Mouse (Mus musculus) splenic B cell, adult 2 months (primary cell): ENCODE measurements around the gene Zbtb48.

ENCODE experiments used
- DNase-seq: peaks from one replicate; pipeline ENCODE4 v3.0.0-alpha.2; 2011; ENCODE audit warnings: low read depth, low spot score
- H3K27me3 ChIP-seq: 2 replicates; pipeline ENCODE4 v1.6.1; 2012; ENCODE audit warnings: mild to moderate bottlenecking, low read length, moderate library complexity, mixed read lengths; ENCODE audit not compliant: control insufficient read depth, poor library complexity, insufficient read depth, severe bottlenecking
- H3K36me3 ChIP-seq: 2 replicates; pipeline ENCODE4 v1.6.1; 2012; ENCODE audit warnings: mild to moderate bottlenecking, low read length, moderate library complexity, mixed read lengths; ENCODE audit not compliant: control insufficient read depth, poor library complexity, insufficient read depth, severe bottlenecking

Gene Zbtb48

DNA sequence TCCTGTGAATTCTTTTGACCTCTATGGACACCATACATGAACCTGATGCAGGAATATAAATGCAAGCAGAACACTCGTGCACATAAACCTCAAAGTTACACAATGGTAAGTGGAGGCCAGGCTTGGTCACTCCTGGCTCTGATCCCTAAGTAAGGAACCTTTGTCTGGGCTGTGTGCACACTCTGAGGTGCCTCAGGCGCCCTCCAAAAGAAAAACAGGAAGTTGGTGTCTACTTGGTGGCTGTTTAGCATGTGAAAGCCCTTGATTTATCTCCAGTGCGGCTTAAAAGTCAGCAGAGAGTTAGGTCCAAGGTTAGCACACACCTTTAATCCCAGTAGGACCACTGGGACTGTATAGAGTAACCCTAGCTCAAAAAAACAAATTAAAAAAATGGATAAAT lies 28.0 kb downstream of the Zbtb48 start:
- H3K27me3 ChIP-seq: no peaks in the 10 kb centered on the region; the same call in 1 of the 2 replicates
- DNase-seq: peak; percentile 29
- no peaks in the 10 kb centered on the region for H3K36me3 ChIP-seq

DNA sequence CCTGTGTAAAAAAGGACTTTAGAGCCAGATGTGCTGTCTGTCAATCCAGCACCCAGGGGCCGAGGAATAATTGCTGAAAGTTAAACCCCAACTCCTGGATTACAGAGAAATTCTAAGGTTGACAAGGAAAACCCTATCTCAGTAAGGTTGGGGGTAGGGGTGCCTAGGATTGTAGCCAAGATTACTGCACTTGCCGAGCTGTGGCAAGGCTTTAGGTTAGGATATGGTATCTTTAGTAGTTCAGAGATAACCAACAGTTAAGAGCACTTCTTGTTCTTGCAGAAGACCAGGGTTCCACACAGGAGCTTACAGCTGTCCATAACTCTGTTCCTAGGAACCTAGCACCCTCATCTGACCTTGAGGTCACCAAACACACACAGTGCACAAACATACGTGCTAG lies 29.8 kb downstream of the Zbtb48 start:
- DNase-seq: no peak
- Histone ChIP-seq H3K36me3 (no peaks in the 10 kb centered on the region), H3K27me3 (no peaks in the 10 kb centered on the region; the same call in 1 of the 2 replicates)

DNA sequence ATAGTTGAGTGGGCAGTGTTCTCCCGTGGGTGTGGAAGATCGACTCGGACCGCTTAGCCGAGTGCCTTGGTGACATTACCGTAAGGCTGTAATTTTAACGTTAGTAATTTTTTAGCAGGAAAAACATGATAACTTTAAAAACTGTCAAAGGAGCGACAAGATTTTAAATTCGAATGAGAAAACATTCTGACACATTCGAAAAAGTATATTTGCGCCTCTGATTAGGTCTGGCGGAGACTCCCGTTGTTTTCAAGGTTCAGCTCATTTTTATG lies 30.6 kb downstream of the Zbtb48 start:
- DNase-seq: no peak
- no peaks in the 10 kb centered on the region; the same call in 1 of the 2 replicates for H3K27me3 ChIP-seq

DNA sequence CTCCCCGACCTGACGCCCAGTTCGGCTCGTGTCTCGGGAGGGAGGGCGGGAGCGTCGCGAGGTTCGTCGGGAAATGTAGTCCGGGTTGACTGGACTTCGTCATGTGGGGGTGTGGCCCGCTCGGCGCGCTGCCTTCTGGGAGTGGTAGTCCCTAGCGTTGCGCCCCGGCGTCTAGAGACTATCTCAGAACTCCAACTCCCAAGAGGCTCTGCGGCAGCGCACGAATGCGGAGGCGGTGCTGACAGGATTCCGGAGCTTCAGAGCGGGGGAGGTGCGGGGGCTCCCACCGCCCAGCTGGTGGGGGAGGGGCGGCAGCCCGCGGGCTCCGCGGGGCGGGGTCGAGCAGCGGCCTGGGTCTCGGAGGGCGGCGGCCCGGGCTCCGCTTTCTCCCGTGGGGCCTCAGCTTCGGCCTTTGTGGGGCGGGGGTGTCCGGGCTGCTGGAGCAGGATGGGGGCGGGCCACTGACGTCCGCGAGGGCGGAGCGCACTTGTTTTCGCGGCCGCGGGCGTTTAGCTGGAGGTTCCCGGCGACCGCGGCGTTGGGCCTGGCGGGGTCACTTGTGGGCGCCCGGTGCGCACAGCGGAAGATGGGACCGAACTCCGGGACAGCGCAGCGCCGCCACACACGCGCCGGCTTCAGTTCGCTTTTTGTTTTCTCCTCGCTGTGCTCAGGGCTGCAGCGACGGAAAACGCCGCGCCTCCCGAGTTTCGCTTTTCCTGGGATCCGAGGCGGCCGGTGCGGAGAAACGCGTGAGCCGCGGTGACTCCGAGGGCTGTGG lies 31.1 kb downstream of the Zbtb48 start, which contains the start of gene Phf13:
TSS of gene Phf13 (minus strand) at position 86 of the 778 bp plus-strand sequence.
- peak; percentile 99 for DNase-seq
- Histone ChIP-seq H3K27me3 (no peaks in the 10 kb centered on the region; the same call in 1 of the 2 replicates), H3K36me3 (peaks cover 2% of the 10 kb centered on the region; the same call in 1 of the 2 replicates)

More for the DNA sequence above, 30.6 kb downstream of the Zbtb48 start:
- no peaks in the 10 kb centered on the region for H3K36me3 ChIP-seq

DNA sequence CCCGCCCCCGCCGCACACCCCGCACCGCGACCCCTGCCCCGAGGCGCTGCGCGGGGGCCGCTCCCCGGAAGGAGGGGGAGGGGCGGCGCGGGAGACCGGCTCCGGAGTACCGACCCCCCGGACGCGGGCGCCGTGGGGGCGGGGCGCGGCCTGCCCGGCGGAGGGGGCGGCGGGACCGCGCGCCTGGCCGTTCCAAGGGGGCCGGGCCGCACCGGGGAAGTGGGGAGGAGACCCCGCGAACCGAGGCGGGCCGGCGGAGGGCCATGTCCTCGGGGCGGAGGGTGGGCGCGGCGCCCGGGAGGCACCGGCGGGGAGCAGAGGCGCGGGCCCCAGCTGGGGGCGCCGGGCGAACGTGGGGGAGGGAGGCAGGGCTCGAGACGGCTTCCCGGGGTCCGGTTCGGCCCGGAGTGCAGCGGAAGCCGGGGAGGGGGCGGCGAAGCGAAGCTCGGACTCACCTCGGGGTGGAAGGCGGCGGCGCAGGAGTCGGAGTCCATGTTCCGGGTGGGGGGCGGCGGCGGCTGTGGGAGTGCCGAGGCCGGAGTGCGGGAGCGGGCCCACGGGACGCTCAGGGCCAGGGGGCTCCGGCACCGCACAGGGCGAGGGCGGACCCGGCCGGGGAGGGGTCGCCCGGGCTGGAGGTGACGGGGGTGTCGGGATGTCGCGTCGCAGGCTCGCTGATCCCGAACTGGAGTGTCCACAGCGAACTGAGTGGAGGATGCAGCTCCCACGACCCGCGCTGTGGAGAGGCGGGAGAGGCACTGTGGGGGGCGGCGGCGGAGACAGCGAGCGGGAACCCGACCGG lies 31.9 kb downstream of the Zbtb48 start:
- no peaks in the 10 kb centered on the region; the same call in 1 of the 2 replicates for H3K27me3 ChIP-seq
- peaks cover 3% of the 10 kb centered on the region; the same call in 1 of the 2 replicates for H3K36me3 ChIP-seq
- DNase-seq: peak; percentile 18

DNA sequence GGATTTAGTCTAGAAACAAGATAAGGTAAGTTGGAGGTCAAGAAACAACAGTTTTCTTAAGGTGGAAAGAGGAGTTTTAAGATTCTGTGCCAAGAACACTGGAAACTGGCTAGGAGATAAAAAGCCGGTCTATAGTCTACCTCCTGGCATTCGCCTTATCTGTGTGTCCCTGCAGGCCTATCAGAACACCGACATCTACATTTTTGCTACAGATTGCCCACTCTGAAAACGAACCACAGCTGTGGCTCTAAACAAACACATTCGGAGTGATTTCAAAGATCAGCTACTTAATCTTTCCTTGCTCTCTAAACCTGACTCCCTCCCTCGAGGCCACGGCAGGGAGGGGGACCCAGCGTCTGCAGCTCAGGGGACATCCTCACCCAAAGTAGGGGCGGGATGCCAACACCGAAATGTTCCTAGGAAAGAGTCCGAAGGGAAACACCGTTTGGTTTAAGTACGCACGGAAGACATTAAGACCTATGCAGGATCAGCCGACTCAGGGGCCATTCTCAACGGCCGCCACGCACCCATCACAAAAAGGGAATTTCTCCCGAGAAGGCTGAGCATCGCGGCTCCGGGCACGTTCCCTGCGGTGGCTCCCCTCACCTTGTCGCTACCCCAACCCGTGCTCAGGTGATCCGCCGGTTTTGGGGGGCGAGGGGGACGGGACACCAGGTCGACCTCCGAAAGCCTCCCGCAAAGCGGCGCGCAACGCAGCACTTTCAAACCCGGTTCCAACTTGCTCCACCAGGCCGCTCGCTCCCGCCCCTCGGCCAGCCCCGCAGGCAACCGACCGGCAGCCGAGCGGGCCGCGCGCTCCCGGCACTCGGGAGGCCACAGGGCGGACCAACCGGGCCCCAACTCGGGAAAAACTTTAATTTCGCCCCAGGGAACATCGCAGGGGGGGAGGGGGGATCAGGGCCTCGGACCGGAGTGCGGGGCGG lies 33.0 kb downstream of the Zbtb48 start:
- Histone ChIP-seq H3K27me3 (no peaks in the 10 kb centered on the region; the same call in 1 of the 2 replicates), H3K36me3 (peaks cover 3% of the 10 kb centered on the region; the same call in 1 of the 2 replicates)
- DNase-seq: peak; percentile 31

DNA sequence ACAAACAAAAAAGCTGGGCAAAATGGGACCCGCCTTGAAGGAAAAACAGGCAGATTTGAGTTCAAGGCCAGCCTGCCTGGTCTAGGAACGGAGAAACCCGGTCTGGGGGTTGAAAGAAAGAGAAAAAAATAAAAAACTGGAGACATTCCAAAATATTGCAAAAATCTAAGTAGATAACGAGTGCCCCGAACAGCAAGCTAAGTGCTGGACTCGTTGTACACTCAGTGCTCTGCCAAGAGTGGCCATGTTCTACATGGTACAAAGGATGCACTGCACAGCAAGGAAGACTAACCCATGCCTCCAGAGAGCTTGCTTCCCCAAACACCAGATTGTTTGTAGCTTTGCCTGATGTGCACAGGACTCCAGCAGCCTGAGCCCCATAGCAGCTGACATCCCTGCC lies 34.4 kb downstream of the Zbtb48 start:
- no peak for DNase-seq
- no peaks in the 10 kb centered on the region; the same call in 1 of the 2 replicates for H3K27me3 ChIP-seq
- peaks cover 3% of the 10 kb centered on the region; the same call in 1 of the 2 replicates for H3K36me3 ChIP-seq

DNA sequence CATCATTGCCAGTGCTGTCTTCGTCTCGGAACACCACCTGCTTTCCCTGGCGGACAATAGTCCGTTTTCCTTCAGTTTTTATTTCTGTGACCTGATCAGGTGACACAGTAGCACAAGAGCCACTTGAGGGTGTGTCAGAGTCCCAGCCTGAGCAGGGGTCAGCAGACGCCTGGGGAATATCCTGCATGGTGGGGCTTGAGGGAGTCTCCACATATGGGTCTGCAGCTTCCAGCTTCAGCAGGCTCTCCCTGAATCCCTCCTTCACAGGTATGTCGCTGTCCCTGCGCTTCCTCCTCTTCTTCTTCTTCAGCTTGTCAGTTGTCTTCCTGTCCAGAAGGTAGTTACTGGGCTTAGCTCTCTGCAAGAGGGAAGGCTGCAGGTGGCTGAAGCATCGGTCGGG lies 35.4 kb downstream of the Zbtb48 start:
- no peak for DNase-seq
- Histone ChIP-seq H3K27me3 (no peaks in the 10 kb centered on the region; the same call in 1 of the 2 replicates), H3K36me3 (peaks cover 3% of the 10 kb centered on the region; the same call in 1 of the 2 replicates)

DNA sequence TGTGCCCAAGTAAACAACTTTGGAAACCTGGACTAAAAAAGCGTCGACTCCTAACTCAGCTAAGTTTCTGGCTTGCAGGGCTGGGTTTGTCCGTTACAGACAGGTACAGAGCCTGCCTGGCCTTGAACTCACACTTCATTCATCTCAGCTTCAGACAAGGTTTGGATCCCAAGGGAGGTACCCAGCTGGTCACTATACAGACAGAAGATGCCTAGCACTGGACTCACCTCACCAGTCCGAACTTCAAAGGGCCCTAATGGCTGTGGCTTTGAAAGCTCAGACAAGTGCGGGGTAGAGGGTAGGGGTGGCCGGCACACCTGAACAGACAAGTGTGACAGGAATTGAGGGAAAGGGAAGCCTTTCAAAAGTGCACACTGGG lies 38.4 kb downstream of the Zbtb48 start:
- Histone ChIP-seq H3K36me3 (peaks cover 6% of the 10 kb centered on the region), H3K27me3 (no peaks in the 10 kb centered on the region)
- no peak for DNase-seq

DNA sequence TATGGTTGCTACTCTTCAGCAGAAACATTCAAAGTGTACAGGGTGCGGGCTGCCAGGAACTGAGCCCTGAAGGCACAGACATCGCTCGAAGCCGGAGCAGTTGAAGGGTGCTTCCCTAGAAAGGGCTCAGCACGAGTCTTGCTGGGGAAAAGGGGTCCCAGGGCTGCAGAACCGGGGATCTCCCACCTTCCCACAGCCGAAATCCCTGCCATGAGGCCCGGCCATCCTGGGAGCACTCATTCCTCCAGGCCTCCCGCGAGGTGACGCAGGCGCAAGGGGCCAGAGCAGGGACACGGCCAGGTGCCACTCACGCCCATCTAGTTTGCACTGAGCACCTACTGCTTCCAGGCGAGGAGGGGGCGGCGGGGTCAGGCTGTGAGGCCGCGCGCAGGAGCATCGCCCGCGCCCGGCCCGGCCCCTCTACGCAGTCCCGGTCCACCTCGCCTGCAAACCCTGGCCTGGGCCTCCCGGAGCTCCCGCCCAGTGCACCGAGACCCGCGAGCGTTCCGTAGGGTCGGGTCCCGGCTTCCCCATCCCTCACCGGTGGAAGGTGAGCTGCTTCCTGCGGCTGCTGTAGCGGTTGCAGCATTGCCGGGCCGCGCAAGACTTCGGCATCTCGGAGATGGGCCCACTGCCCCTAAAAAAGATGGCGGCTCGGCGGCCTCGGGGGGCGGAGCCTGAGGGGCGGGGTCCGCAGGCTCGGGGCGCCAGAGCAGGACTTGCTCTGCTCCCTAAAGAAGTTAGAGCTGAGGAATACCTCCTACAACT lies 38.9 kb downstream of the Zbtb48 start, which contains the start of gene Thap3:
TSS of gene Thap3 (minus strand) at position 656 of the 768 bp plus-strand sequence.
- DNase-seq: peak; percentile 74
- peaks cover 6% of the 10 kb centered on the region for H3K36me3 ChIP-seq

DNA sequence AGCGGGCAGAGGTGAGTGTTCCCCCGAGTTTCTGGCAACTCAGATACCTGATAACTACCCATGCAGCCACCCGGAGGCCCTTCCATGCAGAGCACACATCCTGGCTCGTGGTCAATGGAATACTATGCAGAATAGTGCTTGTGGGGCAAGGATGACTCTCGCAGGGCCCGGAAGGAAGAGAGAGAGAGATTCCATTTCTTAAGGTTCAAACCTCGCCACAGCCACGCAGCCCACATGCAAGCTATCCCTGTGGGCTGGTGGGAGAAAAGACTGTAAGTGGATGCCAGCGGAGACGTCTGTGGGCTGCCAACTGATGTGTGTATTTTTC lies 39.5 kb downstream of the Zbtb48 start:
- peaks cover 6% of the 10 kb centered on the region for H3K36me3 ChIP-seq

More for the DNA sequence above, 38.9 kb downstream of the Zbtb48 start, which contains the start of gene Thap3:
- H3K27me3 ChIP-seq: no peaks in the 10 kb centered on the region

DNA sequence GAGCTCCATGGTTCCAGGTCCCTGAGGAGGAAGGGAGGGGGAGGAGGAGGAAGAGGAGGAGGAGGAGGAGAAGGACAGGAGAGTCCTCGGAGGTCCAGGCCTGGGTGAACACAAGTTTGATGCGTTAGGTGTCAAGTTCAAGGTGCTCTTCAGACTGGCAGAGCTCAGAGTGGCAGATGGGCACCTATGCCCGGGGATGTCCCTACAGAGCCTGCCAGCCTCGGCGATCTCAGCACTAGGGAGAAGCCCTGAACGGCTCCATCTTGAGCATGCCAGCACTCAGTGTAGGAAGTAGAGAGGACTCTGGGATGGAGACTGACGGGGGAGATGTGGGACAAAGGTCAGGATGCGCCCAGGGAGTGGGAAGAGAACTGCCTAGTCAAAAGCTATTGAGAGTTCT lies 40.8 kb downstream of the Zbtb48 start:
- DNase-seq: no peak
- Histone ChIP-seq H3K27me3 (no peaks in the 10 kb centered on the region), H3K36me3 (peaks cover 6% of the 10 kb centered on the region)

More for the DNA sequence above, 39.5 kb downstream of the Zbtb48 start:
- no peaks in the 10 kb centered on the region for H3K27me3 ChIP-seq
- no peak for DNase-seq

DNA sequence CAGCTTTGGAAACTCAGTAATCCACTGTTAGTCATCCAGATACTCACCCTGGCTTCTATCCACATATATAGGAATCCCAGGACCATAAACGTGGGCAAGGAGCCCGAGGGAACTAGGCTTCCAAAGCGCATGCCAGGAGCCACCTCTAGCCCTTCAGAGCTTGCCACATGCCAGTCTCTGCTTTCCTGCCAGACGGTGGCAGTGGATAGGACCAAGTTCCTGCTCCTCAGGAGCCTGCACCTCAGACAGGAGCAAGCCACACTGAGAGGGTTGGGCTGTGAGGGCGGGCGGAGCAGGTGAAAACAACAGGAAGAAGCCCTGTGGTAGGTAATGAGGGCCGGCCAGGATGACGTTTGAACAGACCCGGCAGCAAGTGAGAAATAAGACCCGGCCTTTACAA lies 41.6 kb downstream of the Zbtb48 start:
- no peak for DNase-seq

More for the DNA sequence above, 41.6 kb downstream of the Zbtb48 start:
- H3K36me3 ChIP-seq: peaks cover 3% of the 10 kb centered on the region; the same call in 1 of the 2 replicates
- H3K27me3 ChIP-seq: no peaks in the 10 kb centered on the region
